Mouse (Mus musculus) liver, postnatal 0 days (tissue): ENCODE measurements around the gene Nfe2l2. TPM values are rescaled to one million over a fixed set of nuclear protein-coding genes. Genes with fewer than 3 reads are reported as not detected.
A peak's percentile ranks its signal among the peaks of the same experiment; 100 is the strongest.

Experiments used
- ATAC-seq: fragments of 200-750 bp; cut with Nextera tagmentation; 2 replicates; pipeline ENCODE4 v1.8.0; 2017; ENCODE audit warnings: mild to moderate bottlenecking, moderate library complexity
- DNase-seq: peaks from one replicate; pipeline ENCODE4 v3.0.0-alpha.2; 2016
- H3K27ac ChIP-seq: fragments of 300-500 bp; sonication (generic); 2 replicates; pipeline ENCODE4 v1.5.1; 2014; ENCODE audit warnings: antibody characterized with exemption, moderate library complexity, mild to moderate bottlenecking, low read depth
- H3K27me3 ChIP-seq: fragments of 300-500 bp; sonication (generic); 2 replicates; pipeline ENCODE4 v1.6.1; 2014; ENCODE audit warnings: low read length, control low read depth, mixed read lengths; ENCODE audit not compliant: insufficient read depth
- H3K36me3 ChIP-seq: fragments of 300-500 bp; sonication (generic); replicated peaks from 2 replicates; pipeline ENCODE4 v1.6.1; 2014; ENCODE audit warnings: mild to moderate bottlenecking, control low read depth, low read length, moderate library complexity, mixed read lengths; ENCODE audit not compliant: insufficient read depth
- H3K4me1 ChIP-seq: fragments of 300-500 bp; sonication (generic); 2 replicates; pipeline ENCODE4 v1.6.1; 2014; ENCODE audit warnings: antibody characterized with exemption, mild to moderate bottlenecking, control low read depth; ENCODE audit not compliant: insufficient read depth
- H3K4me2 ChIP-seq: fragments of 300-500 bp; sonication (generic); 2 replicates; pipeline ENCODE4 v1.6.1; 2014; ENCODE audit warnings: low read depth, mild to moderate bottlenecking, low read length, moderate library complexity, mixed read lengths
- H3K4me3 ChIP-seq: fragments of 300-500 bp; sonication (generic); 2 replicates; pipeline ENCODE4 v1.5.1; 2014; ENCODE audit warnings: low read depth, low read length
- H3K9ac ChIP-seq: fragments of 300-500 bp; sonication (generic); replicated peaks from 2 replicates; pipeline ENCODE4 v1.6.1; 2014; ENCODE audit warnings: mild to moderate bottlenecking, moderate library complexity
- H3K9me3 ChIP-seq: fragments of 300-500 bp; sonication (generic); 2 replicates; pipeline ENCODE4 v1.6.1; 2016; ENCODE audit warnings: mild to moderate bottlenecking, control low read depth, low read length, mixed read lengths
- CTCF ChIP-seq: sonication (generic); IDR thresholded peaks from 2 replicates; pipeline ENCODE4 v1.5.1; 2016; ENCODE audit warnings: antibody characterized with exemption, low read depth
- EP300 ChIP-seq: IDR thresholded peaks from 2 replicates; pipeline ENCODE4 v1.6.1; 2016; ENCODE audit warnings: antibody characterized with exemption, low read depth, mild to moderate bottlenecking
- WGBS: fragments of 180-500 bp; shearing (Covaris S2); extraction: QIAGEN DNeasy Blood & Tissue Kit; methylation state at CpG from one replicate; pipeline ENCODE4 v1.1.7; 2014; ENCODE audit not compliant: insufficient replicate concordance; 5-methylcytosine and 5-hydroxymethylcytosine counted together
- polyA plus RNA-seq: library from polyadenylated mRNA; unstranded; fragments of >200 nt; fragmentation: Nextera tagmentation; extraction: Ambion mirVana; gene quantifications from 2 replicates; pipeline ENCODE4 v1.2.1, GENCODE M21; 2015

The Nfe2l2 gene
- polyA plus RNA-seq, 1 experiment from 2014 or later, result 58.7 TPM

- Histone ChIP-seq H3K36me3 (peaks cover 31% of the 10 kb centered on the region), H3K9me3 (no peaks in the 10 kb centered on the region), H3K4me1 (peaks cover 35% of the 10 kb centered on the region), H3K27me3 (no peaks in the 10 kb centered on the region), H3K9ac (no peak overlapping the region), H3K4me3 (no peak overlapping the region), H3K27ac (no peak overlapping the region), H3K4me2 (no peak overlapping the region)
- ATAC-seq (no peak), DNase-seq (no peak)
- no peak for TF ChIP-seq EP300
- no peak for TF ChIP-seq CTCF
- 89% methylated on average over 6 of the region's 6 CpGs for WGBS
Observed at GRCm38 (mm10) chr2:75692369-75692768, 12.1 kb downstream of the Nfe2l2 start.

DNA sequence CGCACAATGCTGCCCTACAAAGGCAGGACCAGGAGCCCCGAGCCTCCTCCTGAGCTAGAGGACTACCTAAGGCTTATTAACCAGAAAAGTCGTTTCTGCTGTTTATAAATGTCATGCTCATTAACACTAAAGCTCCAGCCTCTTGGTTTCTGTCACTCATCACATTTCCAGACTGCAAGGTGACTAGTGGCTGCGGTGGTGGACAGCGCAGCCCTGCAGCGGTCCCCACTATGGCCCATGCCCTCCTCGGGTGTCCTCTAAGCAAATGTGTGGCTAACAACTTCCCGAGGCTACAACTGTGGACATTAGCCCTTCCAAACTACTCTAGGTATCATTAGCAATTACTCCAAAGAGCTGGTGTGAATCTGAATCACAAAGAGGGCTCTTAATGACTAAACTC, 13.1 kb downstream of the Nfe2l2 start:
- H3K9me3 ChIP-seq, result no peaks in the 10 kb centered on the region
- ATAC-seq, result no peak
- H3K36me3 ChIP-seq, result peaks cover 24% of the 10 kb centered on the region
- DNase-seq, result no peak
- WGBS, result 79% methylated on average over 8 of the region's 8 CpGs
- no peak overlapping the region for H3K4me3 ChIP-seq
- no peak overlapping the region for H3K9ac ChIP-seq
- TF ChIP-seq EP300, result no peak
- peaks cover 30% of the 10 kb centered on the region for H3K4me1 ChIP-seq
- no peak overlapping the region for H3K27ac ChIP-seq
- no peak overlapping the region for H3K4me2 ChIP-seq
- H3K27me3 ChIP-seq, result no peaks in the 10 kb centered on the region

GRCm38 (mm10) chr2:75690656-75691055, 13.8 kb downstream of the Nfe2l2 start:
- no peak for DNase-seq

DNA sequence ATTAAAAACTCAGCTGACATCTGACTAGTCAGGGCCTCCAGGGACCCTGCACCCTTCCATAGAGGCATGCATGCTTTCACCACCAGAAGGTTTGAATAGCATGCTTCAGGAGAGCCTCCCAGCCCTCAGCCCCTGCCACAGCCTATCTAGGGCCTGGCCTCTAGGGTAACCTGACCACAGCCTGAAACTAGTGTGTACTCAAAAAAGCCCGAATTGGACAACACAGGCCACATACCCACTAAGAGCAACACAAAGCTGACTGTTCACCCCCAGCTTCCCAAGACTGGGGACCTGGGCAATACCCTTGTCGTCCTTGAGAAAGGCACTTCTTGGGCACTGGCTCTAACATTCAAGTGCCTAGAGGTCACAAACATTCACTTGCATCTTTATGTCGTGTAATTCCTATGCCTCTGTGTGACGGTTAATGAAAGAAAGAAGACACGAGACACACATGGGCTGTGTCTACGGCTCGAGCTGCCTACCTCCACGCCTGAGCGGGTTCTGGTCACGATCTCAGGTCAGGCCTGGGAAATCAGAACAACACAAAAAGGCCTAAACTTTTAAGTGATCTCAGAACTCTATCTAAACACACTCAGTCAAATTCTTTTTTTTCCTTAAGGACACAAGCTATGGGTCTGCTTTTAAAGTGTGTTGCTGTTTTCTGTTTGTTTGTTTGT, 14.8 kb downstream of the Nfe2l2 start:
- no peak for DNase-seq
- TF ChIP-seq EP300, result no peak
- no peak for TF ChIP-seq CTCF
- 76% methylated on average over 10 of the region's 10 CpGs for WGBS
- H3K4me1 ChIP-seq, result peaks cover 32% of the 10 kb centered on the region
- H3K4me2 ChIP-seq, result no peak overlapping the region
- no peaks in the 10 kb centered on the region for H3K27me3 ChIP-seq
- H3K36me3 ChIP-seq, result peaks cover 24% of the 10 kb centered on the region
- H3K9me3 ChIP-seq, result no peaks in the 10 kb centered on the region
- peak overlapping the region; percentile 50; the same call in 1 of the 2 replicates for H3K27ac ChIP-seq
- peak; percentile 30; the same call in 1 of the 2 replicates for ATAC-seq
- no peak overlapping the region for H3K9ac ChIP-seq
- no peak overlapping the region for H3K4me3 ChIP-seq

More at GRCm38 (mm10) chr2:75690656-75691055, 13.8 kb downstream of the Nfe2l2 start:
- WGBS, result 79% methylated on average over 4 of the region's 4 CpGs
- no peak overlapping the region for H3K4me3 ChIP-seq
- no peak overlapping the region for H3K27ac ChIP-seq
- H3K27me3 ChIP-seq, result no peaks in the 10 kb centered on the region
- H3K9ac ChIP-seq, result no peak overlapping the region
- H3K4me1 ChIP-seq, result peaks cover 30% of the 10 kb centered on the region
- TF ChIP-seq CTCF (no peak), EP300 (no peak)
- H3K4me2 ChIP-seq, result no peak overlapping the region
- H3K36me3 ChIP-seq, result peaks cover 24% of the 10 kb centered on the region
- ATAC-seq, result no peak
- no peaks in the 10 kb centered on the region for H3K9me3 ChIP-seq

DNA sequence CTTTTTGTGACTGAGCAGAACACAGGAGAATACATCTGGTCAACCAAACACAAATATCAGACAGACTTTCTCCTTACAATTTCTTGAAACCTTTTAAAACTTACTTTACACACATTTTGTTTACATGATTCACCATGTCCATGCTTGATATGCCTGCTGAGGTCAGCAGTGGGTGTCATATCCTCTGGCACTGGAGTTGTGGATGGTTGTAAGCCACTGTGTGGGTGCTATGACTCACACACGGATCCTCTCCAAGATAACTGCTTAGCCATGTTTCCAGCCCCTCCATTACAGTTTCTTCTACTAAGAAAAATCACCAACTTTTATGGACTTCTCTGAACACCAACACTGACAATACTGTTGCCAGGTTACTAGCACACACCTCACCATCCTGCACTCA, 15.5 kb downstream of the Nfe2l2 start:
- Histone ChIP-seq H3K9me3 (no peaks in the 10 kb centered on the region), H3K27me3 (no peaks in the 10 kb centered on the region), H3K27ac (0 out of 2 replicates have a peak overlapping the region, but pooled peaks have one; percentile 23), H3K36me3 (peaks cover 24% of the 10 kb centered on the region), H3K4me2 (no peak overlapping the region), H3K4me1 (peaks cover 38% of the 10 kb centered on the region), H3K4me3 (no peak overlapping the region), H3K9ac (no peak overlapping the region)
- 84% methylated on average over 1 of the region's 1 CpGs for WGBS
- DNase-seq, result no peak
- peak; percentile 10; the same call in 1 of the 2 replicates for ATAC-seq
- no peak for TF ChIP-seq EP300
- TF ChIP-seq CTCF, result no peak

GRCm38 (mm10) chr2:75687040-75687749, 17.2 kb downstream of the Nfe2l2 start:
- ATAC-seq (no peak), DNase-seq (no peak)
- H3K27me3 ChIP-seq, result no peaks in the 10 kb centered on the region
- H3K36me3 ChIP-seq, result peaks cover 18% of the 10 kb centered on the region
- no peaks in the 10 kb centered on the region for H3K9me3 ChIP-seq
- H3K9ac ChIP-seq, result 0 out of 2 replicates have a peak overlapping the region, but pooled peaks have one; percentile 5
- TF ChIP-seq CTCF (no peak), EP300 (no peak)
- no peak overlapping the region for H3K27ac ChIP-seq
- peaks cover 43% of the 10 kb centered on the region for H3K4me1 ChIP-seq
- WGBS, result 80% methylated on average over 10 of the region's 10 CpGs
- H3K4me3 ChIP-seq, result no peak overlapping the region
- no peak overlapping the region for H3K4me2 ChIP-seq
